In genomic region chr11:69452114-69452867, GRCm38 (mm10) we compare ENCODE assay signal across 8 mouse cellular contexts. TPM values are rescaled to one million over a fixed set of nuclear protein-coding genes. Genes with fewer than 3 reads are reported as not detected.
DNase-seq lines count a peak whose midpoint lies in the region; ATAC-seq and TF ChIP-seq lines count a peak whose summit lies in the region.

No protein-coding gene starts in this region.

- no peak for ATAC-seq in midbrain, embryonic 13.5 days
- ATAC-seq in kidney, postnatal 0 days (replicated peaks; ENCODE audit: low FRiP score, low read depth) = no peak; the same call in 1 of the 2 replicates
- ATAC-seq in midbrain, embryonic 15.5 days (replicated peaks) = no peak

- no peak overlapping the region for H3K9ac ChIP-seq in midbrain, embryonic 13.5 days (replicated peaks)
- H3K9ac ChIP-seq in kidney, postnatal 0 days (ENCODE audit: low read depth, low read length) = no peak overlapping the region
- H3K9ac ChIP-seq in midbrain, embryonic 15.5 days = no peak overlapping the region

- peaks cover 25% of the 10 kb centered on the region for H3K4me1 ChIP-seq in midbrain, embryonic 10.5 days
- H3K4me1 ChIP-seq in midbrain, embryonic 13.5 days (replicated peaks) = peaks cover 18% of the 10 kb centered on the region
- peaks cover 5% of the 10 kb centered on the region; the same call in 1 of the 2 replicates for H3K4me1 ChIP-seq in kidney, postnatal 0 days (replicated peaks; ENCODE audit: insufficient read depth, low read length)
- H3K4me1 ChIP-seq in midbrain, embryonic 15.5 days = peaks cover 5% of the 10 kb centered on the region

- no peaks in the 10 kb centered on the region for H3K9me3 ChIP-seq in midbrain, embryonic 10.5 days (replicated peaks)
- H3K9me3 ChIP-seq in midbrain, embryonic 13.5 days = no peaks in the 10 kb centered on the region
- H3K9me3 ChIP-seq in kidney, postnatal 0 days (replicated peaks; ENCODE audit: low read length) = no peaks in the 10 kb centered on the region
- no peaks in the 10 kb centered on the region for H3K9me3 ChIP-seq in midbrain, embryonic 15.5 days

- 67% methylated on average over 23 of the region's 23 CpGs for WGBS in midbrain, embryonic 10.5 days
- WGBS in midbrain, embryonic 13.5 days = 56% methylated on average over 23 of the region's 23 CpGs
- WGBS in kidney, postnatal 0 days = 38% methylated on average over 23 of the region's 23 CpGs
- 57% methylated on average over 23 of the region's 23 CpGs for WGBS in midbrain, embryonic 15.5 days

- no peak overlapping the region for H3K4me3 ChIP-seq in midbrain, embryonic 10.5 days
- no peak overlapping the region for H3K4me3 ChIP-seq in midbrain, embryonic 13.5 days (replicated peaks)
- H3K4me3 ChIP-seq in kidney, postnatal 0 days (replicated peaks; ENCODE audit: low read depth, low read length) = no peak overlapping the region
- no peak overlapping the region for H3K4me3 ChIP-seq in midbrain, embryonic 15.5 days

- no peaks in the 10 kb centered on the region for H3K36me3 ChIP-seq in midbrain, embryonic 10.5 days
- no peaks in the 10 kb centered on the region for H3K36me3 ChIP-seq in midbrain, embryonic 13.5 days
- no peaks in the 10 kb centered on the region for H3K36me3 ChIP-seq in kidney, postnatal 0 days (ENCODE audit: insufficient read depth, low read length)
- H3K36me3 ChIP-seq in midbrain, embryonic 15.5 days (replicated peaks) = no peaks in the 10 kb centered on the region

- H3K4me2 ChIP-seq in midbrain, embryonic 13.5 days (replicated peaks) = no peak overlapping the region
- H3K4me2 ChIP-seq in kidney, postnatal 0 days (ENCODE audit: low read length) = peak overlapping the region; percentile 16; the same call in 1 of the 2 replicates
- H3K4me2 ChIP-seq in midbrain, embryonic 15.5 days = no peak overlapping the region

- TF ChIP-seq CTCF in kidney, postnatal 0 days (IDR thresholded peaks at IDR 0.05; ENCODE audit: low read depth) = no peak

- no peaks in the 10 kb centered on the region for H3K27me3 ChIP-seq in midbrain, embryonic 10.5 days (ENCODE audit: low read depth, poor library complexity, severe bottlenecking)
- no peaks in the 10 kb centered on the region for H3K27me3 ChIP-seq in midbrain, embryonic 13.5 days
- no peaks in the 10 kb centered on the region for H3K27me3 ChIP-seq in kidney, postnatal 0 days (ENCODE audit: insufficient read depth, low read length)
- no peaks in the 10 kb centered on the region for H3K27me3 ChIP-seq in midbrain, embryonic 15.5 days (replicated peaks)

- peak overlapping the region; percentile 70 for H3K27ac ChIP-seq in midbrain, embryonic 10.5 days (replicated peaks)
- no peak overlapping the region for H3K27ac ChIP-seq in midbrain, embryonic 13.5 days
- H3K27ac ChIP-seq in kidney, postnatal 0 days = no peak overlapping the region
- H3K27ac ChIP-seq in midbrain, embryonic 15.5 days = no peak overlapping the region

- no peak for DNase-seq in midbrain, embryonic 10.5 days (ENCODE audit: low spot score)
- peak; percentile 99 for DNase-seq in heart, adult 11 months
- DNase-seq in kidney, postnatal 0 days (ENCODE audit: low spot score) = peak; percentile 59
- peak; percentile 71 for DNase-seq in lung, postnatal 36 days
- no peak for DNase-seq in retina, postnatal 1 day
- DNase-seq in ovary, adult 18-20 months (ENCODE audit: low spot score) = no peak

RNA-seq across cellular contexts. Expression of gene Kdm6b, which starts 38.8 kb away (rescaled TPM):
- 31.8 and 37.1 TPM in 2 replicates for polyA plus RNA-seq in midbrain, embryonic 10.5 days (2016; fragmentation: Nextera tagmentation; extraction: Ambion mirVana)
- 54.9 and 59.2 TPM in 2 replicates for polyA plus RNA-seq in midbrain, embryonic 13.5 days (2015; fragmentation: Nextera tagmentation; extraction: Ambion mirVana)
- 23.2 and 26.8 TPM in 2 replicates for polyA plus RNA-seq in kidney, postnatal 0 days (2015; fragmentation: Nextera tagmentation; extraction: Ambion mirVana)
- 41.3 and 45.3 TPM in 2 replicates for polyA plus RNA-seq in midbrain, embryonic 15.5 days (2015; fragmentation: Nextera tagmentation; extraction: Ambion mirVana)

RNA-seq across cellular contexts. Expression of gene Tmem88, which starts 54.3 kb away (rescaled TPM):
- 16.9 and 21.4 TPM in 2 replicates for polyA plus RNA-seq in midbrain, embryonic 10.5 days (2016; fragmentation: Nextera tagmentation; extraction: Ambion mirVana)
- polyA plus RNA-seq in midbrain, embryonic 13.5 days (2015; fragmentation: Nextera tagmentation; extraction: Ambion mirVana) = 4.9 and 7.0 TPM in 2 replicates
- polyA plus RNA-seq in kidney, postnatal 0 days (2015; fragmentation: Nextera tagmentation; extraction: Ambion mirVana) = 55.5 and 61.3 TPM in 2 replicates
- polyA plus RNA-seq in midbrain, embryonic 15.5 days (2015; fragmentation: Nextera tagmentation; extraction: Ambion mirVana) = 6.5 and 7.0 TPM in 2 replicates

RNA-seq across cellular contexts. Expression of gene Cyb5d1, which starts 56.9 kb away (rescaled TPM):
- polyA plus RNA-seq in midbrain, embryonic 10.5 days (2016; fragmentation: Nextera tagmentation; extraction: Ambion mirVana) = 50.4 and 57.3 TPM in 2 replicates
- 41.8 and 47.7 TPM in 2 replicates for polyA plus RNA-seq in midbrain, embryonic 13.5 days (2015; fragmentation: Nextera tagmentation; extraction: Ambion mirVana)
- 16.6 and 19.8 TPM in 2 replicates for polyA plus RNA-seq in kidney, postnatal 0 days (2015; fragmentation: Nextera tagmentation; extraction: Ambion mirVana)
- 32.7 and 33.5 TPM in 2 replicates for polyA plus RNA-seq in midbrain, embryonic 15.5 days (2015; fragmentation: Nextera tagmentation; extraction: Ambion mirVana)

RNA-seq across cellular contexts. Expression of gene Naa38, which starts 57.0 kb away (rescaled TPM):
- polyA plus RNA-seq in midbrain, embryonic 10.5 days (2016; fragmentation: Nextera tagmentation; extraction: Ambion mirVana) = 145 and 146 TPM in 2 replicates
- 92.2 and 105 TPM in 2 replicates for polyA plus RNA-seq in midbrain, embryonic 13.5 days (2015; fragmentation: Nextera tagmentation; extraction: Ambion mirVana)
- 183 and 198 TPM in 2 replicates for polyA plus RNA-seq in kidney, postnatal 0 days (2015; fragmentation: Nextera tagmentation; extraction: Ambion mirVana)
- 96.8 and 101 TPM in 2 replicates for polyA plus RNA-seq in midbrain, embryonic 15.5 days (2015; fragmentation: Nextera tagmentation; extraction: Ambion mirVana)

Comparison
In these comparisons a context has a peak if more than half of its experiments do, and no peak if none do; other contexts are left out.
1. DNase-seq: peak in heart, adult 11 months (single experiment), kidney, postnatal 0 days (single experiment) and lung, postnatal 36 days (single experiment); none in midbrain, embryonic 10.5 days (single experiment), retina, postnatal 1 day (single experiment) and ovary, adult 18-20 months (single experiment).